15 mouse cellular contexts compared by ENCODE assay signal in genomic region chr13:85955284-85955683, GRCm38 (mm10).
"Had no signal": no experiment of that assay in that cellular context is flagged by ENCODE, and none has a peak within 500 bp of the region (broad histone marks: within the 10 kb centered on the region; RNA-seq: fewer than 3 reads in every experiment).

No protein-coding gene starts in this region.

- H3K36me3 ChIP-seq: neural tube, embryonic 15.5 days; stomach, embryonic 15.5 days had no signal

- H3K27ac ChIP-seq: neural tube, embryonic 15.5 days; stomach, embryonic 15.5 days; stomach, postnatal 0 days had no signal

- H3K4me3 ChIP-seq: neural tube, embryonic 15.5 days; stomach, embryonic 15.5 days had no signal

- H3K4me2 ChIP-seq: neural tube, embryonic 15.5 days; stomach, embryonic 15.5 days had no signal

- H3K4me1 ChIP-seq: neural tube, embryonic 15.5 days; stomach, embryonic 15.5 days had no signal

- DNase-seq: retina, postnatal 1 day; right cerebral cortex, adult 18-20 months; right cerebral cortex, postnatal 14 days; right cerebral cortex, postnatal 25 days; right cerebral cortex, postnatal 4 days; spleen, adult 18-20 months; thymus, adult 18-20 months; thymus, adult 2 months; thymus, postnatal 14 days; thymus, postnatal 25 days; thymus, postnatal 36 days; thymus, postnatal 4 days had no signal

- H3K9ac ChIP-seq: neural tube, embryonic 15.5 days; stomach, embryonic 15.5 days had no signal

- H3K27me3 ChIP-seq: neural tube, embryonic 15.5 days; stomach, embryonic 15.5 days had no signal

- H3K9me3 ChIP-seq: neural tube, embryonic 15.5 days; stomach, embryonic 15.5 days had no signal
